Mouse (Mus musculus) heart, postnatal 0 days (tissue): ENCODE results near the gene Gm47995.

Experiments
- CTCF ChIP-seq: IDR thresholded peaks from 2 replicates; pipeline ENCODE4 v1.5.1; 2016; ENCODE audit warnings: antibody characterized with exemption, control low read depth, low read depth
- EP300 ChIP-seq: IDR thresholded peaks from 2 replicates; pipeline ENCODE4 v1.6.1; 2016; ENCODE audit warnings: antibody characterized with exemption, low read depth

DNA sequence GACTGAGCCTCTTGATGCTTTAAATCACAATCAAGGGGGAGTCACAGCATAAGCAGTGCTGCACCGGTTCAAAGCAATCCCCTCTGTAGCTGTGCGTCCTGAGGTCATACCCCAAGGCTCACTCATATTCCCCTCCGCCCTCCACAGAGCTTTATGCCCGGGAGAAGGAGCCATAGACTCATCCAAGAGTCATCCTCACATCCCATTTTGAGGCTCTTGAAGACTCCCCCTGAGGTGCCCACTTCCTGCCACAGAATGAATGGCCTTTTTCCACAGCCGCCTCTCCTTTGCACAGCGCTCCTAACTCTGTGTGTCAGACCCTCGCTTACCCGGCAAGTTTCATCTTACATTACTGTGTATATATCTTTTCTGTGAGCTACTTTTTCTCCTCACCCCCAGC lies 29.3 kb downstream of the Gm47995 start:
- TF ChIP-seq EP300, result no peak
- no peak for TF ChIP-seq CTCF
